Mouse (Mus musculus) lung, adult 2 months (tissue): ENCODE results near the gene Gon7.

Source experiments
- CTCF ChIP-seq: fragments of 200-500 bp; IDR thresholded peaks from 2 replicates; pipeline ENCODE4 v1.5.1; 2011; ENCODE audit warnings: mild to moderate bottlenecking, low read length, control low read depth; ENCODE audit not compliant: insufficient read depth
- POLR2A ChIP-seq: fragments of 200-500 bp; IDR thresholded peaks from 2 replicates; pipeline ENCODE4 v1.6.1; 2011; ENCODE audit warnings: low read depth, mild to moderate bottlenecking, control low read depth, low read length, borderline replicate concordance; ENCODE audit errors: extremely low read depth

DNA sequence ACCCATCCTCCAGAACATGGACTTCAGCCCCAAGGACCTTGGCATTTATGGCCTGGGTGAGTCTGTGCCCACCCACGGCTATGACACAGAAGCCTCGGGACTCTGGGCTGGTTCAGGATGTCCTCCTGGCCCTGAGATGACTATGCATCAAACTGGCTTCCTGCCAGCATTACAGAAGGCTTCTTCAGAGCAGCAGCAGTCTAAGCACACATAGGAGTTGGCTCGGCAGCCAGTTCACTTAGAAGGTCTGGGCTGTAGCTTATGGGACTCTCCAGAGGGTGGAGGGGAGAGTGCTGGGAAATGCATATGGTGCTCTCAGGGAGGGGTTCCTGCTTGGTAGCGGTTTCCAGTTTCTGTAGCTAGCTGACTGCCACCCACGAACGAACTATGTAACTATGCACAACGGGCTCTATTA lies 31.8 kb downstream of the Gon7 start:
- TF ChIP-seq POLR2A (no peak), CTCF (no peak)
